Mouse (Mus musculus): ENCODE measurements around the gene Ctss.
"Not testable (repeated sequence)": the region's sequence is repeated elsewhere in the genome, so short reads cannot be mapped to it uniquely, and the experiment has no call there.

Ctss gene

GRCm38 (mm10) chr3:95533364-95533763 is 6.8 kb downstream of the Ctss start:
- DNase-seq (ENCODE audit: low spot score in 2 of 2): no peak

GRCm38 (mm10) chr3:95534927-95535326 is 8.3 kb downstream of the Ctss start:
- DNase-seq (ENCODE audit: low spot score in 2 of 2): no peak

- DNase-seq (ENCODE audit: low spot score in 2 of 2): no peak
These were observed 12.3 kb downstream of the Ctss start for GRCm38 (mm10) chr3:95538936-95539335.

- DNase-seq (ENCODE audit: low spot score in 2 of 2): no peak
These were observed 13.3 kb downstream of the Ctss start for GRCm38 (mm10) chr3:95539837-95540236.

- DNase-seq (ENCODE audit: low spot score in 2 of 2): not testable (repeated sequence)
These were observed 14.6 kb downstream of the Ctss start for GRCm38 (mm10) chr3:95541186-95541585.

- no peak for DNase-seq (ENCODE audit: low spot score in 2 of 2)
These were observed 15.6 kb downstream of the Ctss start for GRCm38 (mm10) chr3:95542171-95542570.

GRCm38 (mm10) chr3:95542981-95543380 is 16.4 kb downstream of the Ctss start:
- no peak for DNase-seq (ENCODE audit: low spot score in 2 of 2)

GRCm38 (mm10) chr3:95550176-95550575 is 23.6 kb downstream of the Ctss start:
- DNase-seq (ENCODE audit: low spot score in 2 of 2): no peak

- no peak for DNase-seq (ENCODE audit: low spot score in 2 of 2)
These were observed 27.4 kb downstream of the Ctss start for GRCm38 (mm10) chr3:95553986-95554385.

GRCm38 (mm10) chr3:95559437-95559836 is 32.9 kb downstream of the Ctss start, which contains the start of gene Hormad1:
Gene Hormad1, plus strand, starts transcription at chr3:95559677.
- DNase-seq (ENCODE audit: low spot score in 2 of 2): no peak

- no peak for DNase-seq (ENCODE audit: low spot score in 2 of 2)
These were observed 34.2 kb downstream of the Ctss start for GRCm38 (mm10) chr3:95560738-95561137.

- no peak for DNase-seq (ENCODE audit: low spot score in 2 of 2)
These were observed 35.2 kb downstream of the Ctss start for GRCm38 (mm10) chr3:95561826-95562225.

GRCm38 (mm10) chr3:95569585-95569984 is 43.0 kb downstream of the Ctss start:
- no peak for DNase-seq (ENCODE audit: low spot score in 2 of 2)

- DNase-seq (ENCODE audit: low spot score in 2 of 2): no peak
These were observed 61.4 kb downstream of the Ctss start for GRCm38 (mm10) chr3:95587754-95588603.

- peak; percentile 99 for DNase-seq (ENCODE audit: low spot score in 2 of 2)
These were observed 62.1 kb downstream of the Ctss start, which contains the start of gene Golph3l for GRCm38 (mm10) chr3:95588604-95589086. Gene Golph3l, plus strand, starts transcription at chr3:95588934.

GRCm38 (mm10) chr3:95598734-95599133 is 72.1 kb downstream of the Ctss start:
- DNase-seq (ENCODE audit: low spot score in 2 of 2): no peak

- DNase-seq (ENCODE audit: low spot score in 2 of 2): no peak
These were observed 74.7 kb downstream of the Ctss start for GRCm38 (mm10) chr3:95601287-95601686.
